Mouse (Mus musculus) lung, adult 2 months (tissue): ENCODE data around the gene Heatr9.

ENCODE experiments used
- CTCF ChIP-seq: fragments of 200-500 bp; IDR thresholded peaks from 2 replicates; pipeline ENCODE4 v1.5.1; 2011; ENCODE audit warnings: mild to moderate bottlenecking, low read length, control low read depth; ENCODE audit not compliant: insufficient read depth
- POLR2A ChIP-seq: fragments of 200-500 bp; IDR thresholded peaks from 2 replicates; pipeline ENCODE4 v1.6.1; 2011; ENCODE audit warnings: low read depth, mild to moderate bottlenecking, control low read depth, low read length, borderline replicate concordance; ENCODE audit errors: extremely low read depth

GRCm38 (mm10) chr11:83473235-83474016 lies 48.5 kb downstream of the Heatr9 start:
- TF ChIP-seq POLR2A (no peak), CTCF (no peak)
